Mouse (Mus musculus) hindbrain, embryonic 14.5 days (tissue): ENCODE results near the gene Nfasc. TPM values are rescaled to one million over a fixed set of nuclear protein-coding genes. Genes with fewer than 3 reads are reported as not detected.
A peak's percentile ranks its signal among the peaks of the same experiment; 100 is the strongest.

Experiments used
- ATAC-seq: fragments of 200-750 bp; cut with Nextera tagmentation; 2 replicates; pipeline ENCODE4 v1.8.0; 2017; ENCODE audit warnings: moderate number of reproducible peaks, mild to moderate bottlenecking, moderate TSS enrichment, moderate library complexity; ENCODE audit not compliant: low FRiP score
- DNase-seq: peaks from one replicate; pipeline ENCODE4 v3.0.0-alpha.2; 2015; ENCODE audit warnings: low spot score
- H3K27ac ChIP-seq: fragments of 300-500 bp; sonication (generic); 2 replicates; pipeline ENCODE4 v1.5.1; 2014; ENCODE audit warnings: mild to moderate bottlenecking, moderate library complexity
- H3K27me3 ChIP-seq: fragments of 300-500 bp; sonication (generic); 2 replicates; pipeline ENCODE4 v1.6.1; 2014; ENCODE audit warnings: mild to moderate bottlenecking, low read length, mixed read lengths; ENCODE audit not compliant: control insufficient read depth, insufficient read depth
- H3K36me3 ChIP-seq: fragments of 300-500 bp; sonication (generic); replicated peaks from 2 replicates; pipeline ENCODE4 v1.6.1; 2014; ENCODE audit not compliant: control insufficient read depth, insufficient read depth
- H3K4me1 ChIP-seq: fragments of 300-500 bp; sonication (generic); replicated peaks from 2 replicates; pipeline ENCODE4 v1.6.1; 2014; ENCODE audit warnings: antibody characterized with exemption, low read length, mixed read lengths; ENCODE audit not compliant: control insufficient read depth, insufficient read depth
- H3K4me2 ChIP-seq: fragments of 300-500 bp; sonication (generic); replicated peaks from 2 replicates; pipeline ENCODE4 v1.6.1; 2014; ENCODE audit warnings: mild to moderate bottlenecking, moderate library complexity
- H3K4me3 ChIP-seq: fragments of 300-500 bp; sonication (generic); replicated peaks from 2 replicates; pipeline ENCODE4 v1.5.1; 2014; ENCODE audit warnings: mild to moderate bottlenecking, low read length
- H3K9ac ChIP-seq: fragments of 300-500 bp; sonication (generic); 2 replicates; pipeline ENCODE4 v1.6.1; 2014
- H3K9me3 ChIP-seq: fragments of 300-500 bp; sonication (generic); 2 replicates; pipeline ENCODE4 v1.6.1; 2016; ENCODE audit warnings: low read length; ENCODE audit not compliant: control insufficient read depth
- WGBS: fragments of 180-500 bp; shearing (Covaris S2); extraction: QIAGEN DNeasy Blood & Tissue Kit; methylation state at CpG from one replicate; pipeline ENCODE4 v1.1.7; 2014; 5-methylcytosine and 5-hydroxymethylcytosine counted together
- polyA plus RNA-seq: library from polyadenylated mRNA; unstranded; fragments of >200 nt; fragmentation: Nextera tagmentation; extraction: Ambion mirVana; gene quantifications from 2 replicates; pipeline ENCODE4 v1.2.1, GENCODE M21; 2014

Gene Nfasc
- polyA plus RNA-seq, 1 experiment from 2014 or later: 42.8 TPM

- H3K4me1 ChIP-seq: peaks cover 18% of the 10 kb centered on the region
- H3K4me3 ChIP-seq: no peak overlapping the region
- DNase-seq (no peak), ATAC-seq (no peak)
- H3K9ac ChIP-seq: no peak overlapping the region
- WGBS: 87% methylated on average over 7 of the region's 7 CpGs
- no peaks in the 10 kb centered on the region for H3K9me3 ChIP-seq
- no peaks in the 10 kb centered on the region for H3K36me3 ChIP-seq
- no peaks in the 10 kb centered on the region for H3K27me3 ChIP-seq
- no peak overlapping the region for H3K27ac ChIP-seq
- no peak overlapping the region for H3K4me2 ChIP-seq
These were observed 25.8 kb upstream of the Nfasc start for GRCm38 (mm10) chr1:132767422-132767821.

DNA sequence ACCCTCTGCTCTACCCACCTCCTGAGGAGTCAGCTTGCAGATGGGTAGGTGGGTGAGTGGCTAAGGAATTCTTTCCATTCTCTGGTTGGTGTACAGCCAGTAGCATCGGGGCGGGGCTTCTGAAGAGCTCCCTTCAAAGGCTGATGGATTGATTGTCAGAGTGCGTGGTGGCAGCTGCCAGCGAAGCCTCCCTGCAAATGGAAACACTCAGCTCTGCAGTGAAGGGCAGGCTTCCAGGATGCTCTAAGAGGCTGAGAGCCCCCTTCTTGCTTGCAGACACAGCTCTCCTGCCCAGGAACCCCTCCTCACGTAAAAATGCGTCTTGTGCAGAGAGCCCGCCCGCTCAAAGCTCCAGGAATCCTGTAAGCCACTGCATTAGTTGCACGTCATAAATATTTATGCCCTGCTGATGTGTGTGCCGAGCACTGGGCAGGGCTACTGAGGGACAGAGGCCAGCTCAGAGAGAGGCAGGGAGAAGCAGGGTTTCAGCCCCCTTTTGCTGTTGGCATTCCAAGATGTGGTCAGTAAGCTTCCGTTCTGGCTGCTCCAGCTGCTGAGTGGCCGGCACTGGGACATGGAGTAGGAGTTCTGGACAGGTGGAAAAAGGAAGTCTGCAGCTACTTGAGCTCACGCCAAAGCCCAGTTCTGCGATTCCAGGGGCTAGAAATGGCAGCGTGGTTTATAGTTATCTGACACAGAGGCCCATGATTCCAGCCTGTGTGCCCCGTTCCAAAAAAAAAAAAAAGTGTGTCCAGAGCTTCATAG, 24.5 kb upstream of the Nfasc start:
- Histone ChIP-seq H3K4me3 (peak overlapping the region; percentile 15; the same call in 1 of the 2 replicates), H3K9ac (peak overlapping the region; percentile 40; the same call in 1 of the 2 replicates), H3K4me2 (peak overlapping the region; percentile 50), H3K27ac (peak overlapping the region; percentile 75), H3K9me3 (no peaks in the 10 kb centered on the region), H3K4me1 (peaks cover 18% of the 10 kb centered on the region), H3K36me3 (no peaks in the 10 kb centered on the region), H3K27me3 (no peaks in the 10 kb centered on the region)
- ATAC-seq: peak; percentile 72
- 21% methylated on average over 16 of the region's 16 CpGs for WGBS
- DNase-seq: peak; percentile 56

- Histone ChIP-seq H3K9me3 (no peaks in the 10 kb centered on the region), H3K4me1 (peaks cover 18% of the 10 kb centered on the region), H3K4me3 (no peak overlapping the region), H3K9ac (no peak overlapping the region), H3K4me2 (no peak overlapping the region), H3K27ac (no peak overlapping the region), H3K27me3 (no peaks in the 10 kb centered on the region), H3K36me3 (no peaks in the 10 kb centered on the region)
- 90% methylated on average over 10 of the region's 10 CpGs for WGBS
- ATAC-seq (peak; percentile 3; the same call in 1 of the 2 replicates), DNase-seq (no peak)
These were observed 23.6 kb upstream of the Nfasc start for GRCm38 (mm10) chr1:132765222-132765621.

DNA sequence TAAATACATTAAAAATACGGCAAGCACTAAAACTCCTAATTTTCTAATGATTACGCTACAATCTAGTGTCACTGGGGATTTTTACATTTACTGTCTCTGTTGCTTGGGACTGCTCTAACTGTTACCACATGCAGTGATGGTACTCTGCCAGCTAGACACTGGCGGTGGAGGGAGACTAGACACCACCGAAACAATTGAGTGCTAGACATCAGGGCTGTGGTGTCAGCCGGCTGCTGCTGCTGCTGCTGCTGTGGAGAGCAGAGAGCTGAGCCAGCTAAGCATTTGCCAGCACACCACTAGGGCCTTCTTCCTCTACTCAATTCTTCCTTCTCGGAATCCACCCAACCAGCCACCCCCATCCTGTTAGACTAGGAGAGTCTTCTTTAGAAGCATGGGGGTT, 17.8 kb upstream of the Nfasc start:
- 48% methylated on average over 6 of the region's 6 CpGs for WGBS
- ATAC-seq (peak; percentile 58), DNase-seq (no peak)
- H3K4me2 ChIP-seq: peak overlapping the region; percentile 55
- H3K27ac ChIP-seq: peak overlapping the region; percentile 48; the same call in 1 of the 2 replicates
- H3K4me3 ChIP-seq: no peak overlapping the region
- 0 out of 2 replicates have a peak overlapping the region, but pooled peaks have one; percentile 16 for H3K9ac ChIP-seq
- no peaks in the 10 kb centered on the region for H3K9me3 ChIP-seq
- peaks cover 8% of the 10 kb centered on the region; the same call in 1 of the 2 replicates for H3K4me1 ChIP-seq
- H3K27me3 ChIP-seq: no peaks in the 10 kb centered on the region
- H3K36me3 ChIP-seq: no peaks in the 10 kb centered on the region

GRCm38 (mm10) chr1:132758656-132759370, 17.2 kb upstream of the Nfasc start:
- peak overlapping the region; percentile 55 for H3K4me2 ChIP-seq
- no peak overlapping the region for H3K9ac ChIP-seq
- H3K4me1 ChIP-seq: peaks cover 8% of the 10 kb centered on the region; the same call in 1 of the 2 replicates
- peak overlapping the region; percentile 25 for H3K4me3 ChIP-seq
- H3K9me3 ChIP-seq: no peaks in the 10 kb centered on the region
- ATAC-seq (peak; percentile 89), DNase-seq (peak; percentile 95)
- no peaks in the 10 kb centered on the region for H3K36me3 ChIP-seq
- H3K27me3 ChIP-seq: no peaks in the 10 kb centered on the region
- 6% methylated on average over 24 of the region's 24 CpGs for WGBS
- H3K27ac ChIP-seq: peak overlapping the region; percentile 60

GRCm38 (mm10) chr1:132755211-132755610, 13.6 kb upstream of the Nfasc start:
- no peak overlapping the region for H3K9ac ChIP-seq
- H3K4me1 ChIP-seq: peaks cover 8% of the 10 kb centered on the region; the same call in 1 of the 2 replicates
- no peak overlapping the region for H3K27ac ChIP-seq
- H3K4me3 ChIP-seq: no peak overlapping the region
- ATAC-seq (no peak), DNase-seq (no peak)
- H3K4me2 ChIP-seq: no peak overlapping the region
- H3K27me3 ChIP-seq: no peaks in the 10 kb centered on the region
- WGBS: 79% methylated on average over 4 of the region's 4 CpGs
- no peaks in the 10 kb centered on the region for H3K36me3 ChIP-seq
- no peaks in the 10 kb centered on the region for H3K9me3 ChIP-seq

DNA sequence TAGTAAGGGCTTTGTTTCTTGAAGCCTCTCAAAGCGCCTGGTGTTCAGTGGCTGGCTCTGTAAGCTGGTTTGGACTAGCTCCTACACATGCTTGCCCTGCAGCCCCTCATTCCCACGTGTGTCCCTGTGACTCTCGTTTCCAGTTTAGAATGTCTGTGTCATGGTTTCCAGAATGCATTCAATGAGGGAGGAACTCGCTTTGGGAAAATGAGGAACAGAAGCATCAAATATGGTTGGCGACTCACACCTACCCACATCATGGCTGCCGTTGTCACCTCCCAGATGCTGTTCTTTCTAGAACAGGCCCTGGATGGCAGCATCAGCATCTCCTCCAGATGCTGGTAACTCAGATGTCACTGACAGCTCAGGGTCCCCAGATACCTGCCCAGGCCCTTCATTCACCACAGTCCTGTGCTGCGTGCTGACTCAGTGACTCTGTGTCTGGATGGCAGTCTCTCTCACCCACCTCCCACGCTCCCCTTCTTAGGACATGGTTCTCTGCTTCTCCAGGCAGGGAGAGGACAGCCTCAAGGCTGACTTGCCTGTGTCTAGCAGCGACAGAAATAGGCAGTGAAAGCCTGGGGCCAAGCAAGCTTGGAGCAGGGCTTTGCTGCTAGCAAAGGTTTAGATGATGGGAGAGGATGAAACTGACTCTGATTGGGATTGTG, 7.8 kb upstream of the Nfasc start:
- ATAC-seq (no peak), DNase-seq (no peak)
- Histone ChIP-seq H3K4me3 (no peak overlapping the region), H3K9me3 (no peaks in the 10 kb centered on the region), H3K27ac (no peak overlapping the region), H3K36me3 (no peaks in the 10 kb centered on the region), H3K4me1 (no peaks in the 10 kb centered on the region), H3K27me3 (no peaks in the 10 kb centered on the region), H3K4me2 (no peak overlapping the region), H3K9ac (no peak overlapping the region)
- 79% methylated on average over 9 of the region's 9 CpGs for WGBS

DNA sequence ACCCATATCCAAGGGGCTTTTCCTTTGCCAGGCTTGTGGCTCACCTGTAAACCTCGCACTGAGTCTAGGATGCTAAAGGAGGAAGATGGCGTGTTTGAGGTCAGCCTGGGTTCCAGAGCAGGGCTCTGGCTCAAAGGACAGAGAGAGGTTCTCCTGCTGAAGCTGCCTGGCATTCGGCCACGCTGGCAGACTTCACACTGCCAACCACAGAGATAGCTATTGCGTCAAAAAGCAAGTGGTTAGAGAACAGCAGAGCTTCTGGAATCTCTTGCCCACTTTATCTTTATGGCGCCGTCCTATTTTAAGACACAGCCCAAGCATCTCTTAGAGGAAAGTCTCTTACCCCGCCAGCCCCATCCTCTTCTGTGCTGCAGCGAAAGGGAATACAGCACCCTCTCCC, 4.7 kb upstream of the Nfasc start:
- H3K9me3 ChIP-seq: no peaks in the 10 kb centered on the region
- no peaks in the 10 kb centered on the region for H3K27me3 ChIP-seq
- H3K4me2 ChIP-seq: no peak overlapping the region
- no peak overlapping the region for H3K27ac ChIP-seq
- no peaks in the 10 kb centered on the region for H3K36me3 ChIP-seq
- 90% methylated on average over 9 of the region's 9 CpGs for WGBS
- H3K4me1 ChIP-seq: peaks cover 6% of the 10 kb centered on the region
- ATAC-seq: no peak
- DNase-seq: no peak
- H3K4me3 ChIP-seq: no peak overlapping the region
- no peak overlapping the region for H3K9ac ChIP-seq

GRCm38 (mm10) chr1:132745636-132746035, 4.0 kb upstream of the Nfasc start:
- H3K27ac ChIP-seq: no peak overlapping the region
- H3K36me3 ChIP-seq: no peaks in the 10 kb centered on the region
- H3K4me2 ChIP-seq: no peak overlapping the region
- DNase-seq (no peak), ATAC-seq (no peak)
- 81% methylated on average over 6 of the region's 6 CpGs for WGBS
- peaks cover 9% of the 10 kb centered on the region for H3K4me1 ChIP-seq
- no peak overlapping the region for H3K4me3 ChIP-seq
- H3K9ac ChIP-seq: no peak overlapping the region
- H3K27me3 ChIP-seq: no peaks in the 10 kb centered on the region
- H3K9me3 ChIP-seq: no peaks in the 10 kb centered on the region
